Mouse (Mus musculus): ENCODE results near the gene Trim71. TPM values are rescaled to one million over a fixed set of nuclear protein-coding genes. Genes with fewer than 3 reads are reported as not detected.
"Not testable (repeated sequence)": the region's sequence is repeated elsewhere in the genome, so short reads cannot be mapped to it uniquely, and the experiment has no call there.

Gene Trim71
- total RNA-seq, 1 experiment from 2014 or later = not detected

GRCm38 (mm10) chr9:114533848-114534247 is 30.3 kb downstream of the Trim71 start:
- no peak for ATAC-seq (ENCODE audit: extremely low read depth, insufficient number of reproducible peaks, low FRiP score, poor library complexity, severe bottlenecking)

DNA sequence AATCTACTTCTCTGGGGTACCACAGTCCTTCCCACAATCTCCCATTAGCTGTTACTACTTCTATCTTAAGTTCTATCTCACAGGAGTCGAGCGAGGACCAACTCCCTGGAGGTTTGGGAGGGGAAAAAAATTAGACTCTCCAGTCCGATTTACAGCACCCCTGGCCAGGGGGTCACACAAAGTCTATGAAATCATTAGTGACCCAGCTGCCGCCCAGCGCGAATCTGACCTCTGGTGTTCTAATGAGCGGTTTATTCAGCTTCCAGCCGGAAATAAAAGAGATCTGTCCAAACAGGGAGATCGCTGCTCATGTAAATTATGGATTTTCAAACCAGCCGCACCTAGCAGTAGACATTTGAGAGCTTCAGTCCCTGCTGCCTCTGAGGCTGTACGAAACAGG is 32.9 kb downstream of the Trim71 start:
- no peak for ATAC-seq (ENCODE audit: extremely low read depth, insufficient number of reproducible peaks, low FRiP score, poor library complexity, severe bottlenecking)

- no peak for ATAC-seq (ENCODE audit: extremely low read depth, insufficient number of reproducible peaks, low FRiP score, poor library complexity, severe bottlenecking)
Observed at GRCm38 (mm10) chr9:114528680-114529048, 35.5 kb downstream of the Trim71 start.

DNA sequence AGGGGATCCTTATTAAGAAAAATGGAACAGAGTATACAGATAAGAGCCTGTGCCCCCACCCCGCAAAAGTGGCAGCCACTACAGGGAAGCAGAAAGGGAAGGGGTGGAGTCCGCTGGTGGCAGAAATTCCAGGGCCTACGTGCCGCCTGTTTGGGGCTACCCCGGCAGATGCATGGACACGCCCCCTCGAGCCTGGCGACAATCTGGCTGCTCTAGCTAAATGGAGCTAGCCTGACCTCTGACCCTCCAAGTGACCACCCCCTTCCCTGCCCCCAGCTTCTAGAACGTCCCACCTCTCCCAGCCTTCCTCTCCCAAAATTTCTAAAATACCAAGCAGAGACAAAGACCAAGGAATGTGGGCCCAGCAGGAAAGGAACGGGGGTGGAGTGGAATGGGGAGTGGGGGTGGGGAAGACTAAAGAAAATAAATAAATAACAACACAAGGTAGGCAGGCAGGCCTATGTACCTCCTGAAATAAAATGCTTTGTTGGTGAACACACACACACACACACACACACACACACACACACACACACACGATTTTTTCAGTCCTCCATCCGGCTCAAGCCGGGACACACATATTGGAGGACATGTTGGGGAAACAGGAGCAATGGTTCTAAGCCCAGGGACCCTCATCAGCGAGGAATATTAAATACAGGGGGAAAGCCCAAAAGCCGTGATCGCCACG is 36.0 kb downstream of the Trim71 start:
- ATAC-seq (ENCODE audit: extremely low read depth, insufficient number of reproducible peaks, low FRiP score, poor library complexity, severe bottlenecking) = no peak

- no peak for ATAC-seq (ENCODE audit: extremely low read depth, insufficient number of reproducible peaks, low FRiP score, poor library complexity, severe bottlenecking)
Observed at GRCm38 (mm10) chr9:114527085-114527484, 37.1 kb downstream of the Trim71 start.

GRCm38 (mm10) chr9:114526581-114526980 is 37.6 kb downstream of the Trim71 start:
- ATAC-seq (ENCODE audit: extremely low read depth, insufficient number of reproducible peaks, low FRiP score, poor library complexity, severe bottlenecking) = no peak

GRCm38 (mm10) chr9:114525891-114526290 is 38.3 kb downstream of the Trim71 start:
- ATAC-seq (ENCODE audit: extremely low read depth, insufficient number of reproducible peaks, low FRiP score, poor library complexity, severe bottlenecking) = no peak

- no peak for ATAC-seq (ENCODE audit: extremely low read depth, insufficient number of reproducible peaks, low FRiP score, poor library complexity, severe bottlenecking)
Observed at GRCm38 (mm10) chr9:114525073-114525633, 39.0 kb downstream of the Trim71 start.

DNA sequence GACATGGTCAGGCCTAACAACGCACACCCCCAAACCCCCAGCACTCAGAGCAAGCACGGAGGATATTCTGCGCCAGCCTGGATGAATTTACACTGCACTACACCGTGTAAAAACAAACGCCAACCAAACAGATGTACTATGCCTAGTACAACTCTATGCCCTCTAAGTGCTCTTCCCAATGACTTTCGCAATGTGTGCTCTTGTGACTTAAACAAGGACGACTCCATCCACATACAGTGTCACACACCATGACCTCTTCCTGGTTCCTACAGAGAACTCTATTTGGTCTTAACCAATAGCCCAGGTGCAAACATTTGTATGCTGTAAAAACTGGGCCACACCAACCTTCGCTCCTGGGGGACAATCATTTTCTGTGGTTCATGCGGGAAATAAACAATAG is 41.7 kb downstream of the Trim71 start:
- ATAC-seq (ENCODE audit: extremely low read depth, insufficient number of reproducible peaks, low FRiP score, poor library complexity, severe bottlenecking) = no peak

- no peak for ATAC-seq (ENCODE audit: extremely low read depth, insufficient number of reproducible peaks, low FRiP score, poor library complexity, severe bottlenecking)
Observed at GRCm38 (mm10) chr9:114522041-114522440, 42.1 kb downstream of the Trim71 start.

GRCm38 (mm10) chr9:114520529-114520928 is 43.6 kb downstream of the Trim71 start:
- ATAC-seq (ENCODE audit: extremely low read depth, insufficient number of reproducible peaks, low FRiP score, poor library complexity, severe bottlenecking) = not testable (repeated sequence)

DNA sequence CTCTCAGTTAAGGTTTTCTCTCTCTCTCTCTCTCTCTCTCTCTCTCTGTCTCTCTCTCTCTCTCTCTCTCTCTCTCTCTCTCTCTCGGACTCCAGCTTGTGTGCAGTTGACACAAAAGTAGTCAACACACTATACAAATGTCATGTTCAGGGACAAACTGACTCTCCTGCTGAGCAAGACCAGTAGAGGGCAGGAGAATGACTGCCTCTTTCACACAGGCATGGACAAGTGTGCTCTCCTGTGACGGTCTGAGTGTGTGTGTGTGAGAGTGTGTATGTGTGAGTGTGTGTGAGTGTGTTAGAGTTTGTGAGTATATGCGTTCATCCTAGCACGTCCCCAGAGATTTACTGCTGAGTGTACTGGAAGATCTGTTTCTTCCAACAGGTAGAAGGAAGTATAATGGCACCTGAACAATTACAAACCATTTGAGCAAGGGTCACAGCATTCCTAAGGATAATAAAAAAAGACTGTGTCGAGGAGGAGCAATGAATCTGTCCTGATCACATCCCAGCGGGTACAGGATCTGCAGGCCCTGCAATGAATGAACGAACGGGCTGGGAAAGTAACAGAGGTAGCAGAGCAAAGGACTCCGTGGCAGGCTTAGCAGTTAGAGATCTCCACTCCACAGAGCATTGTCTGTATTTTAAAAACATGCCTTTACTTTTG is 45.2 kb downstream of the Trim71 start:
- no peak for ATAC-seq (ENCODE audit: extremely low read depth, insufficient number of reproducible peaks, low FRiP score, poor library complexity, severe bottlenecking)

GRCm38 (mm10) chr9:114517924-114518497 is 46.2 kb downstream of the Trim71 start:
- ATAC-seq (ENCODE audit: extremely low read depth, insufficient number of reproducible peaks, low FRiP score, poor library complexity, severe bottlenecking) = no peak

GRCm38 (mm10) chr9:114515364-114515763 is 48.8 kb downstream of the Trim71 start, which contains the start of gene C130032M10Rik:
Gene C130032M10Rik (plus strand): TSS chr9:114515697.
- no peak for ATAC-seq (ENCODE audit: extremely low read depth, insufficient number of reproducible peaks, low FRiP score, poor library complexity, severe bottlenecking)

GRCm38 (mm10) chr9:114512831-114513230 is 51.3 kb downstream of the Trim71 start:
- ATAC-seq (ENCODE audit: extremely low read depth, insufficient number of reproducible peaks, low FRiP score, poor library complexity, severe bottlenecking) = no peak

DNA sequence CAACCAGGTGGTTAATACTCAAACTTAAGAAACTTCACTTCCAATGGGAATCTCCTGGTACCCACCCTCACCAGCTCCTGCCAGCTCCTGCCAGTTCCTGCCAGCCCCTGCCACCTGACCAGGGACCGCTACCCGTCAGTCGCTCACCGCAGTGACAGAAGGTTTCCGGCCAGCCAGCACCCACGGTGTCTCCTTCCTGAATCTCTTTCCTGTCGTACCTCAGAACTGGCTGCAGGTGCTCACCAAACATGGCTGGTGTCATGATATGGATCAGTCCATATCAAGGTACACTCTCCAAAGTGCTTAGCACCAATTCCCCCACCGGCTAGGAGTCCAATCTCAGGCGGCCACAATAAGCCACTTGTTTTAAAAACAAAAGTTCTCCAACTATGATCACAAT is 54.4 kb downstream of the Trim71 start:
- no peak for ATAC-seq (ENCODE audit: extremely low read depth, insufficient number of reproducible peaks, low FRiP score, poor library complexity, severe bottlenecking)

GRCm38 (mm10) chr9:114507421-114507820 is 56.7 kb downstream of the Trim71 start:
- no peak for ATAC-seq (ENCODE audit: extremely low read depth, insufficient number of reproducible peaks, low FRiP score, poor library complexity, severe bottlenecking)

DNA sequence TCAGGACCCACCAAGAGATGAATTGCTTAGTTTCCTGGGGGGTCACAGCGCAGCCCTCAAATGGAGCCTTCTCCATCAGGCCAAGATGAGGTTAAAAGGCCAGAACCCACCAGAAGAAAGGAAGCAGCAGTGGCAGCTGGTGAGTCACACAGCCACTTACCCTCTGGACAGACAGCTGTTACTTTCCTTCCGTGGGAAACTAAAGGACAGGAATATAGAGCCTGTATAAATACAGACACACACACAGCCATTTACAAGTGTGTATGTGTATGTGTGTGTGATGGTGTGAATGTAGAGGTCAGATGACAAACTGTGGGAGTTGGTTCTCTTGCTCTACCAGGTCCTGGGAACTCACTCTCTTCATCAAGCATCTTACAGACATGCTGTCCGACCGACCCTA is 57.6 kb downstream of the Trim71 start:
- no peak for ATAC-seq (ENCODE audit: extremely low read depth, insufficient number of reproducible peaks, low FRiP score, poor library complexity, severe bottlenecking)

DNA sequence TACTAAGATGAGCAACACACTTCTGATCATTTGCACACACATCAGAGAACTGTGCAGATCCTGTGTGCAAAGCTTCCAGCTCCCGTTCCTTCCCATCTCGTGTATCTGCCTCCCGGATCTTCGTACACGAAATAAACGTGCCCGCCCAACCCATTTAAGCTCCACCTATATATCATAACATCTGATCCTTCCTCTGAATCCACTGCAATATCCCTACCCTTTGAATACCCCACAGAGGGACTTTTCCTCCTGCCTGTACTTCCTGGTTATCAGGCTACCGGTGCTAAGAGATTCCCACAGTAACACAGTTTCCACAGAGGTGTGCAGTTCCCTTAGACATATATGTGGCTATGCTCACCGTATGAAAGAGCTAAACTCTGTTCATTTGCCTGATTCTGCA is 59.4 kb downstream of the Trim71 start, which contains the start of gene Ccr4:
TSS of gene Ccr4 (minus strand) at position 101 of the 400 bp plus-strand sequence.
- ATAC-seq (ENCODE audit: extremely low read depth, insufficient number of reproducible peaks, low FRiP score, poor library complexity, severe bottlenecking) = no peak
